Mouse (Mus musculus) limb, embryonic 14.5 days (tissue): ENCODE data around the gene Tmem30a. TPM values are rescaled to one million over a fixed set of nuclear protein-coding genes. Genes with fewer than 3 reads are reported as not detected.

ENCODE experiments used
- ATAC-seq: fragments of 200-750 bp; cut with Nextera tagmentation; 2 replicates; pipeline ENCODE4 v1.8.0; 2017; ENCODE audit warnings: low read depth, moderate number of reproducible peaks, moderate TSS enrichment; ENCODE audit not compliant: low FRiP score
- DNase-seq: peaks from one replicate; pipeline ENCODE4 v3.0.0-alpha.2; 2015; ENCODE audit warnings: low spot score
- H3K27ac ChIP-seq: fragments of 300-500 bp; sonication (generic); replicated peaks from 2 replicates; pipeline ENCODE4 v1.5.1; 2014; ENCODE audit warnings: low read depth, mild to moderate bottlenecking, low read length, moderate library complexity, mixed read lengths
- H3K27me3 ChIP-seq: fragments of 300-500 bp; sonication (generic); 2 replicates; pipeline ENCODE4 v1.6.1; 2014; ENCODE audit warnings: low read length, mixed read lengths; ENCODE audit not compliant: control insufficient read depth, insufficient read depth
- H3K36me3 ChIP-seq: fragments of 300-500 bp; sonication (generic); 2 replicates; pipeline ENCODE4 v1.6.1; 2014; ENCODE audit warnings: mild to moderate bottlenecking, low read length, moderate library complexity, mixed read lengths; ENCODE audit not compliant: control insufficient read depth, insufficient read depth
- H3K4me1 ChIP-seq: fragments of 300-500 bp; sonication (generic); 2 replicates; pipeline ENCODE4 v1.6.1; 2014; ENCODE audit warnings: antibody characterized with exemption, low read length, mixed read lengths; ENCODE audit not compliant: control insufficient read depth, insufficient read depth
- H3K4me2 ChIP-seq: fragments of 300-500 bp; sonication (generic); replicated peaks from 2 replicates; pipeline ENCODE4 v1.6.1; 2014; ENCODE audit warnings: low read depth, mild to moderate bottlenecking, low read length, moderate library complexity; ENCODE audit not compliant: severe bottlenecking
- H3K4me3 ChIP-seq: fragments of 300-500 bp; sonication (generic); replicated peaks from 2 replicates; pipeline ENCODE4 v1.5.1; 2014; ENCODE audit warnings: low read length
- H3K9ac ChIP-seq: fragments of 300-500 bp; sonication (generic); 2 replicates; pipeline ENCODE4 v1.6.1; 2014; ENCODE audit warnings: mild to moderate bottlenecking, low read depth, low read length, moderate library complexity; ENCODE audit not compliant: severe bottlenecking
- H3K9me3 ChIP-seq: fragments of 300-500 bp; sonication (generic); 2 replicates; pipeline ENCODE4 v1.6.1; 2016; ENCODE audit warnings: low read length; ENCODE audit not compliant: control insufficient read depth
- POLR2A ChIP-seq: fragments of 200-500 bp; IDR thresholded peaks from 2 replicates; pipeline ENCODE4 v1.8.0; 2012; ENCODE audit warnings: inconsistent platforms, mild to moderate bottlenecking, moderate library complexity, borderline replicate concordance; ENCODE audit not compliant: insufficient read depth, insufficient read length; ENCODE audit errors: extremely low read depth
- WGBS: fragments of 180-500 bp; shearing (Covaris S2); extraction: QIAGEN DNeasy Blood & Tissue Kit; methylation state at CpG from one replicate; pipeline ENCODE4 v1.1.7; 2014; 5-methylcytosine and 5-hydroxymethylcytosine counted together
- polyA plus RNA-seq, 2 experiments: library from polyadenylated mRNA; depleted of rRNA in 1 of 2; stranded (reverse) in 1 of 2; unstranded in 1 of 2; fragments of >200 nt; fragmentation: Nextera tagmentation in 1 of 2; extraction: Ambion mirVana in 1 of 2; gene quantifications; 2 replicates each; pipeline versions ENCODE4 v1.2.1 to v1.2.3; 2012 to 2014

The Tmem30a gene
- polyA plus RNA-seq, 2 experiments, result 34.9 to 52.8 TPM

- no peak for TF ChIP-seq POLR2A
- Histone ChIP-seq H3K27ac (no peak overlapping the region), H3K9ac (no peak overlapping the region), H3K4me2 (peak overlapping the region; percentile 76), H3K27me3 (no peaks in the 10 kb centered on the region), H3K4me1 (peaks cover 15% of the 10 kb centered on the region), H3K9me3 (no peaks in the 10 kb centered on the region), H3K4me3 (0 out of 2 replicates have a peak overlapping the region, but pooled peaks have one; percentile 4), H3K36me3 (no peaks in the 10 kb centered on the region)
- WGBS, result 5% methylated on average over 9 of the region's 9 CpGs
- DNase-seq (peak; percentile 90), ATAC-seq (no peak; the same call in 1 of the 2 replicates)
These were observed 72.3 kb downstream of the Tmem30a start for GRCm38 (mm10) chr9:79721056-79721455.

- Histone ChIP-seq H3K27me3 (no peaks in the 10 kb centered on the region), H3K36me3 (no peaks in the 10 kb centered on the region), H3K9me3 (no peaks in the 10 kb centered on the region), H3K4me2 (peak overlapping the region; percentile 76), H3K27ac (peak overlapping the region; percentile 96), H3K4me1 (peaks cover 21% of the 10 kb centered on the region), H3K9ac (peak overlapping the region; percentile 85; the same call in 1 of the 2 replicates), H3K4me3 (peak overlapping the region; percentile 70)
- no peak for TF ChIP-seq POLR2A
- ATAC-seq (no peak), DNase-seq (no peak)
- 31% methylated on average over 9 of the region's 9 CpGs for WGBS
These were observed 73.2 kb downstream of the Tmem30a start for GRCm38 (mm10) chr9:79720143-79720542.

DNA sequence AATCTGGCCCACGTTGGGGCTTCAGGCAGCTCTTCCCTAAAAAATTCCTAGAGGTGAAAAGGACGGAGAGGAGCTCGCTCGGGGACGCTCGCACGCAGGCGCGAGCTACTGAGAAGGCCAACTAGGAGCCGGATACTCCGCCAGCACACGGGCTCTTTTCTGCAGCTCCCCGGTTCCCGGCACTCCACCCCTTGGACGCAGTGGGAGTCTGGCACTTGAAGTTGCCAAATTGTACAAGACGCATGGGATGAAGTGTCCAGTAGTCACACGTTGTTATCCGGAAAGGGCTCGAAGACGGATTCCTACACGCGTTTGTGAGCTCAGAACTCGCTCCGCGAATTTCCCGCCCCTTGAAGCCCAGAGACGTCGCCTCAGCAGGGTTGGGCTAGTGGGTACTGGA, 73.9 kb downstream of the Tmem30a start:
- Histone ChIP-seq H3K4me3 (peak overlapping the region; percentile 70), H3K4me2 (peak overlapping the region; percentile 76), H3K4me1 (peaks cover 28% of the 10 kb centered on the region), H3K9ac (peak overlapping the region; percentile 85), H3K9me3 (no peaks in the 10 kb centered on the region), H3K27me3 (no peaks in the 10 kb centered on the region), H3K27ac (peak overlapping the region; percentile 96), H3K36me3 (no peaks in the 10 kb centered on the region)
- ATAC-seq (no peak), DNase-seq (peak; percentile 61)
- no peak for TF ChIP-seq POLR2A
- WGBS, result 2% methylated on average over 28 of the region's 28 CpGs

Other genes starting within 250 kb of the Tmem30a start
- 296 and 337 TPM in 2 replicates for gene Col12a1, start 74.7 kb downstream of the Tmem30a start, polyA plus RNA-seq (2012; rRNA removed)
- gene Col12a1, start 74.7 kb downstream of the Tmem30a start, polyA plus RNA-seq (2014; fragmentation: Nextera tagmentation; extraction: Ambion mirVana), result 259 and 270 TPM in 2 replicates
- 329 and 399 TPM in 2 replicates for gene Cox7a2, start 33.6 kb downstream of the Tmem30a start, polyA plus RNA-seq (2012; rRNA removed)
- gene Cox7a2, start 33.6 kb downstream of the Tmem30a start, polyA plus RNA-seq (2014; fragmentation: Nextera tagmentation; extraction: Ambion mirVana), result 591 and 630 TPM in 2 replicates
- gene Filip1, start 219.3 kb upstream of the Tmem30a start, polyA plus RNA-seq (2012; rRNA removed), result 3.4 and 4.9 TPM in 2 replicates
- gene Filip1, start 219.3 kb upstream of the Tmem30a start, polyA plus RNA-seq (2014; fragmentation: Nextera tagmentation; extraction: Ambion mirVana), result 5.8 and 6.0 TPM in 2 replicates